Mouse (Mus musculus) bone marrow macrophage, adult 2 months (primary cell): ENCODE measurements around the gene Slc12a5.

Source experiments
- CTCF ChIP-seq: IDR thresholded peaks from 2 replicates; pipeline ENCODE4 v1.5.1; 2012; ENCODE audit warnings: low read depth, mild to moderate bottlenecking, low read length, moderate library complexity
- POLR2A ChIP-seq: IDR thresholded peaks from 2 replicates; pipeline ENCODE4 v1.6.1; 2012; ENCODE audit warnings: mild to moderate bottlenecking, low read depth, low read length, borderline replicate concordance

DNA sequence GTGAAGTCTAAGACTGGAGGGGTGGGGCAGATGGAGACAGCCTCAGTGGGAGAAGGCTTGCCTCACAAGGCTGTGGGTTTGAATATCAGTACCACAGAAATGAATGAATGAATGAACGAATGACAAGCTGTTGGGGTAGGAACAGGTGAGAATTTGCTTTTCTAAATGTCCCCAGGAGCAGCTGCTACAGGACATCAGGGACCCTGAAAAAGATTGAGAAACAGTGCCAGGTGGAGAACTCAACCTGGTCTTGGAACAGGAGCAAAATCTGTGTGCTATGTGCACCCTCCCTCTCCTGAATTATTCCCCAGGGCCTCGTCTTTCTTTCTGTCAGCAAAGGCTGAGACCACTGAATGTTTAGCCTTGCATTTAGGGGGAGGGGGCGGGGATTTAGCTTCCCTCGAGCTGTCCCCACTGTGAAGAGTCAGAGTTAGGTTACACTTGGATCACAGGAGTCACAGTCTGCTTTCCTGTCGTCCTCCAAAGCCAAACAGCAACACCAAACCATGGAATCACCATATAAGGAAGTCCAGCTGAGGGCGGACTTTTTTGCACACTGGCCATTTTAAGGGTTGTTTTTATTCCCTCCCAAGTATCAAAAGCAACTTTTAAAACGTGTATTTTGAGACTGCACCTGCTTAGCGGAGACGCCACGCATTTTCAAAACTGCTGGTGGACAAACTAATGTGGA is 20.3 kb upstream of the Slc12a5 start, which contains the start of gene Mmp9:
- TF ChIP-seq CTCF (no peak), POLR2A (no peak)
